Mouse (Mus musculus) kidney, adult 10 weeks (tissue): ENCODE data around the gene Gm1604a. TPM values are rescaled to one million over a fixed set of nuclear protein-coding genes. Genes with fewer than 3 reads are reported as not detected.

ENCODE experiments used
- polyA plus RNA-seq: library from polyadenylated mRNA; stranded (reverse); fragments of 350-450 nt; fragmentation: Illumina TruSeq; extraction: RNeasy Lipid Tissue Mini Kit (QIAGEN cat#74804); gene quantifications from one replicate; pipeline ENCODE4 v1.2.3, GENCODE M21; 2014; ENCODE audit warnings: low read depth, low replicate concordance

The Gm1604a gene
- polyA plus RNA-seq, result not detected

DNA sequence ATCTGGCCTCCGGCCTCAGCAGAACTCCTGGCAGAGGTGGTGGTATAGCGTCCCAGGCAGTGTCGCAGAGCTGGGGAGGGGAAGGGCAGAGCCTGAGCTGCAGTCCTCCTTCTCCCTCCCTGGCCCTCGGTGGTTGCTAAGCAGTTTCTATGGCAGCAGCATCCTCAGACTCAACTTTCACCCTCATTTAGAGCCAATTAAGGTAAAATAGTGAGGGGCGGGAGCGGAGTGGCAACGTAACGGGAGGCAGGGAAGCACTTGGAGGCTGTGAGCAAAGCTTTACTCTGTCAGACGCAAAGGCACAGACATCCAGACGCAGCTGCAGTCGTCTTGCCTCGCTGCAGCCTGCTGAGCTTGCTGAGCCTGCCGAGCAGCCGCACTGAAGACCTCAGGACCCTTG is at the start of gene Gm1604a:
TSS of gene Gm1604a (plus strand) at position 312 of the 400 bp plus-strand sequence.

DNA sequence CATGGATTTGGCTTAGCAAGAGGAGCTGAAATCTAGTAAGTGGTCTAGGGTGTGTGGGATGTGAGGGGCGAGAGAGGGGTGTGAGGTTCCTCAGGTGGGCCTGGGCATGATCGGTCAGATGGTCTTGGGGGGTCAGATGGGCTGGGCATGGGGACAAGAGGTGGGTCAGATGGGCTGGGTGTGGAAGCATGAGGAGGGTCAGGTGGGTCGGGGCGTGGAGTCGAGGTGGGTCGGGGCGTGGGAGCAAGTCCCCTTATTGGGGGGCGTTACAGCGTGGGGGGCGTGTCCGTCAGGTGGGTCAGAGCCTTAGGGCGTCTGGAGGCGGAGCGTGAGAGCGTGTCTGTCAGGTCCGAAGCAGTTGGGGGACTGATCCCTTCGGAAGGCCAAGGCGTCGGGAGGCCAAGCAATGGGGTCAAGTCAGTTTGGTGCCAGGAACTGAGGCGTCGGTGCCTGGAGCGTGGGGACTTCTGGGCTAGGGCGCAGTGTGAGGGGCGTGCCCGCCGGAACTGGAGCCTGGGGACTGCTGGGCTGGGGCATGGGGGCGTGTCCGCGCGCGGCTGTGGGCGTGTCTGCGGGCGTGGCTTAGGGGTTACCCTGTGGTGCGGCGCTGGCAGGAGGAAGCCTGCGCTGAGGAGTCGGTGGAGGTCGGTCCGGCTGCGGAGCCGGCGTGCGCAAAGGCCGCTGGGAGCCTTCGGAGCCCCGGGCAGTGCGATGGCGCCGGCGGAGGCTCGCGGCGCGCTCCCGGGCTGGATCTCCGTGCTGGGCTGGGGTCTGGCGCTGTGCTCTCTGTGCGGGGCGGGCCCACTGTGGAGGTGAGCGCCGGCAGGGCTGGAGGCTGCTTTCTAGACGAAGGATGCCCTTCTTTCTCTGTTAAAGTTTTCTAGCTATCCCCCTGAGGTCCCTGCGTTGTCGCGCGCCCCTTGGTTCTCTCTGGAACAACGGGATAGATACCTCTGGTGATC is 46.8 kb upstream of the Gm1604a start, which contains the start of gene Gm49721:
TSS of gene Gm49721 (plus strand) at position 618 of the 962 bp plus-strand sequence.

Other genes with a start within 250 kb of the Gm1604a start
- gene Ezr, start 242.8 kb upstream of the Gm1604a start, polyA plus RNA-seq, result 180 TPM
- 36.7 TPM for gene Rsph3b, start 76.9 kb upstream of the Gm1604a start, polyA plus RNA-seq
- gene Tagap1, start 64.4 kb upstream of the Gm1604a start, polyA plus RNA-seq, result 14.7 TPM
- gene Rnaset2b, start 54.9 kb upstream of the Gm1604a start, polyA plus RNA-seq, result 562 TPM
- not detected for gene Gm49721, start 46.7 kb upstream of the Gm1604a start, polyA plus RNA-seq
- gene Rps6ka2, start 144.5 kb downstream of the Gm1604a start, polyA plus RNA-seq, result 0.49 TPM